Mouse (Mus musculus): Measurements from ENCODE around the gene Tapt1. TPM values are rescaled to one million over a fixed set of nuclear protein-coding genes. Genes with fewer than 3 reads are reported as not detected.

Tapt1 gene
- polyA plus RNA-seq, 1 experiment, result 13.9 TPM

- H3K36me3 ChIP-seq (ENCODE audit: control insufficient read depth, insufficient read depth, low read length), result no peaks in the 10 kb centered on the region
- TF ChIP-seq POLR2A (IDR thresholded peaks at IDR 0.05; ENCODE audit: low read depth, low read length), result no peak
- TF ChIP-seq CTCF (IDR thresholded peaks at IDR 0.05; ENCODE audit: extremely low read depth, insufficient read length, insufficient replicate concordance, low read depth, low read length), result no peak
- 86% methylated on average over 4 of the region's 4 CpGs for WGBS
Measured at GRCm38 (mm10) chr5:44257401-44257800, 31.0 kb upstream of the Tapt1 start.

GRCm38 (mm10) chr5:44256512-44256911 lies 30.1 kb upstream of the Tapt1 start:
- no peak overlapping the region for H3K27ac ChIP-seq (ENCODE audit: insufficient read depth, low read depth, low read length)
- H3K4me3 ChIP-seq (ENCODE audit: low read depth, low read length), result no peak overlapping the region
- H3K27me3 ChIP-seq (ENCODE audit: control insufficient read depth, insufficient read depth, low read length), result no peaks in the 10 kb centered on the region
- H3K4me1 ChIP-seq (ENCODE audit: control insufficient read depth, insufficient read depth, insufficient read length, low read length), result no peaks in the 10 kb centered on the region
- 81% methylated on average over 3 of the region's 3 CpGs for WGBS
- TF ChIP-seq POLR2A (IDR thresholded peaks at IDR 0.05; ENCODE audit: low read depth, low read length), result no peak
- no peak for TF ChIP-seq CTCF (IDR thresholded peaks at IDR 0.05; ENCODE audit: extremely low read depth, insufficient read length, insufficient replicate concordance, low read depth, low read length)
- no peaks in the 10 kb centered on the region for H3K36me3 ChIP-seq (ENCODE audit: control insufficient read depth, insufficient read depth, low read length)

More at GRCm38 (mm10) chr5:44257401-44257800, 31.0 kb upstream of the Tapt1 start:
- Histone ChIP-seq H3K4me3 (ENCODE audit: low read depth, low read length) (no peak overlapping the region), H3K27me3 (ENCODE audit: control insufficient read depth, insufficient read depth, low read length) (no peaks in the 10 kb centered on the region), H3K4me1 (ENCODE audit: control insufficient read depth, insufficient read depth, insufficient read length, low read length) (no peaks in the 10 kb centered on the region), H3K27ac (ENCODE audit: insufficient read depth, low read depth, low read length) (no peak overlapping the region)

- Histone ChIP-seq H3K27me3 (ENCODE audit: control insufficient read depth, insufficient read depth, low read length) (no peaks in the 10 kb centered on the region), H3K27ac (ENCODE audit: insufficient read depth, low read depth, low read length) (no peak overlapping the region), H3K4me1 (ENCODE audit: control insufficient read depth, insufficient read depth, insufficient read length, low read length) (no peaks in the 10 kb centered on the region), H3K36me3 (ENCODE audit: control insufficient read depth, insufficient read depth, low read length) (no peaks in the 10 kb centered on the region), H3K4me3 (ENCODE audit: low read depth, low read length) (no peak overlapping the region)
- TF ChIP-seq POLR2A (IDR thresholded peaks at IDR 0.05; ENCODE audit: low read depth, low read length) (no peak), CTCF (IDR thresholded peaks at IDR 0.05; ENCODE audit: extremely low read depth, insufficient read length, insufficient replicate concordance, low read depth, low read length) (no peak)
- WGBS, result 57% methylated on average over 7 of the region's 7 CpGs
Measured at GRCm38 (mm10) chr5:44255756-44256398, 29.5 kb upstream of the Tapt1 start.

GRCm38 (mm10) chr5:44253449-44253848 lies 27.0 kb upstream of the Tapt1 start:
- TF ChIP-seq POLR2A (IDR thresholded peaks at IDR 0.05; ENCODE audit: low read depth, low read length) (no peak), CTCF (IDR thresholded peaks at IDR 0.05; ENCODE audit: extremely low read depth, insufficient read length, insufficient replicate concordance, low read depth, low read length) (no peak)
- 60% methylated on average over 6 of the region's 6 CpGs for WGBS
- H3K4me1 ChIP-seq (ENCODE audit: control insufficient read depth, insufficient read depth, insufficient read length, low read length), result no peaks in the 10 kb centered on the region
- H3K36me3 ChIP-seq (ENCODE audit: control insufficient read depth, insufficient read depth, low read length), result no peaks in the 10 kb centered on the region
- no peak overlapping the region for H3K4me3 ChIP-seq (ENCODE audit: low read depth, low read length)
- no peaks in the 10 kb centered on the region for H3K27me3 ChIP-seq (ENCODE audit: control insufficient read depth, insufficient read depth, low read length)
- H3K27ac ChIP-seq (ENCODE audit: insufficient read depth, low read depth, low read length), result no peak overlapping the region

- Histone ChIP-seq H3K4me1 (ENCODE audit: control insufficient read depth, insufficient read depth, insufficient read length, low read length) (no peaks in the 10 kb centered on the region), H3K4me3 (ENCODE audit: low read depth, low read length) (no peak overlapping the region), H3K27me3 (ENCODE audit: control insufficient read depth, insufficient read depth, low read length) (no peaks in the 10 kb centered on the region), H3K27ac (ENCODE audit: insufficient read depth, low read depth, low read length) (no peak overlapping the region), H3K36me3 (ENCODE audit: control insufficient read depth, insufficient read depth, low read length) (no peaks in the 10 kb centered on the region)
- 31% methylated on average over 4 of the region's 4 CpGs for WGBS
- TF ChIP-seq CTCF (IDR thresholded peaks at IDR 0.05; ENCODE audit: extremely low read depth, insufficient read length, insufficient replicate concordance, low read depth, low read length) (no peak), POLR2A (IDR thresholded peaks at IDR 0.05; ENCODE audit: low read depth, low read length) (no peak)
Measured at GRCm38 (mm10) chr5:44252395-44252794, 26.0 kb upstream of the Tapt1 start.

- 85% methylated on average over 5 of the region's 5 CpGs for WGBS
- Histone ChIP-seq H3K27ac (ENCODE audit: insufficient read depth, low read depth, low read length) (no peak overlapping the region), H3K36me3 (ENCODE audit: control insufficient read depth, insufficient read depth, low read length) (no peaks in the 10 kb centered on the region), H3K4me1 (ENCODE audit: control insufficient read depth, insufficient read depth, insufficient read length, low read length) (no peaks in the 10 kb centered on the region), H3K27me3 (ENCODE audit: control insufficient read depth, insufficient read depth, low read length) (no peaks in the 10 kb centered on the region), H3K4me3 (ENCODE audit: low read depth, low read length) (no peak overlapping the region)
- TF ChIP-seq CTCF (IDR thresholded peaks at IDR 0.05; ENCODE audit: extremely low read depth, insufficient read length, insufficient replicate concordance, low read depth, low read length) (no peak), POLR2A (IDR thresholded peaks at IDR 0.05; ENCODE audit: low read depth, low read length) (no peak)
Measured at GRCm38 (mm10) chr5:44250211-44250955, 24.0 kb upstream of the Tapt1 start.

GRCm38 (mm10) chr5:44249363-44249762 lies 22.9 kb upstream of the Tapt1 start:
- WGBS, result 78% methylated on average over 6 of the region's 6 CpGs
- no peaks in the 10 kb centered on the region for H3K4me1 ChIP-seq (ENCODE audit: control insufficient read depth, insufficient read depth, insufficient read length, low read length)
- no peaks in the 10 kb centered on the region for H3K27me3 ChIP-seq (ENCODE audit: control insufficient read depth, insufficient read depth, low read length)
- TF ChIP-seq CTCF (IDR thresholded peaks at IDR 0.05; ENCODE audit: extremely low read depth, insufficient read length, insufficient replicate concordance, low read depth, low read length), result no peak
- no peak for TF ChIP-seq POLR2A (IDR thresholded peaks at IDR 0.05; ENCODE audit: low read depth, low read length)
- no peak overlapping the region for H3K27ac ChIP-seq (ENCODE audit: insufficient read depth, low read depth, low read length)
- no peak overlapping the region for H3K4me3 ChIP-seq (ENCODE audit: low read depth, low read length)
- H3K36me3 ChIP-seq (ENCODE audit: control insufficient read depth, insufficient read depth, low read length), result no peaks in the 10 kb centered on the region

All from small intestine, adult 2 months (tissue).